Mouse (Mus musculus) kidney, postnatal 10 days (tissue): ENCODE data around the gene Armc8.

Source experiments
- DNase-seq: peaks from one replicate; pipeline ENCODE4 v3.0.0; 2021; ENCODE audit warnings: mixed read lengths

Gene Armc8

DNA sequence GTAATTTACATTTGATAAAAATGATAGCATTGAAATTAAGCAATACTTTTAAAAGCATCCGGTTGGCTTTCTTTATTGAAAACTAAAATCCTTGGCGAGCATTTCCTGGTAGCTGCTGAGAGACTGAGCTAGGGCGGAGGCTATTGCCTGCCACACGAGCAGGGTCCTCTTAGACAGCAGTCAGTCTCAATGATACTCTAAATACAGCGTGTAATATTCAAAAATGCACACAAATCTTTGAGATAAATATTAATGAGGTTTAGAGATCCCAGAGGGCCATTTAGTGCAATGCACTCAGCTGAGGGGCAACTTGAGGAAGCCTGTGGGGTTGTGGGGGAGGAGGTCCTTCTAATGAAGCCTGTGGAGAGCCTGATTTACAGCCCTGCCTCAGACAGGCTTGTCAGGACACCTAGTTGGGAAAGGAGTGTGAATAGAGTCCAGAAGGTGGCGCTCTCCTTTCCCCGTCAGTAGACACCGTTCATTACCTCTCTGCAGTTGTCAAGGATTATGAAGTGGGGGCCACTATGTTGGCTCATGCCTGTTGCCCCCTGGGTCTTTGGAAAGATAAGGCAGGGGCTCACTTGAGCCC lies 124.0 kb downstream of the Armc8 start:
- peak; percentile 42 for DNase-seq

DNA sequence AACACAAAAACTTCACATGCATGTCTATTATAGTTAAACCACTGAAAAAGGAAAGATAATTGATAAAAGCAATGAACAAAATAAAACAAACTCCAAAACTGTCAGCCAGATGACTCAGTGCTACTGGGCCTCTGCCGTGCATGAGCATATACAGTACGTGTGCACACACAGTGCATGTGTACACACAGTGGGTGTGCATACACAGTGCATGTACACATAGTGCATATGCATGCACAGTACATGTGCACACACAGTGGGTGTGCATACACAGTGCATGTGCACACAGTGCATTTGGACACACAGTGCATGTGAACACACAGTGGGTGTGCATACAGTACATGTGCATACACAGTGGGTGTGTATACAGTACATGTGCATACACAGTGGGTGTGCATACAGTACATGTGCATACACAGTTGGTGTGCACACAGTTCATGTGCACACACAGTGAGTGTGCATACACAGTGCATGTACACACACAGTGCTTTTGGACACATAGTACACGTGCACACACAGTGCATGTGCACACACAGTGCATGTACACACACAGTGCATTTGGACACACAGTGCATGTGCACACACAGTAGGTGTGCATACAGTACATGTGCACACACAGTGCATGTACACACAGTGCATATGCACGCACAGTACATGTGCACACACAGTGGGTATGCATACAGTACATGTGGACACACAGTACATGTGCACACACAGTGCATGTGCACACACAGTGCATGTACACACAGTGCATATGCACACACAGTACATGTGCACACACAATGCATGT lies 126.9 kb downstream of the Armc8 start:
- DNase-seq = no peak

DNA sequence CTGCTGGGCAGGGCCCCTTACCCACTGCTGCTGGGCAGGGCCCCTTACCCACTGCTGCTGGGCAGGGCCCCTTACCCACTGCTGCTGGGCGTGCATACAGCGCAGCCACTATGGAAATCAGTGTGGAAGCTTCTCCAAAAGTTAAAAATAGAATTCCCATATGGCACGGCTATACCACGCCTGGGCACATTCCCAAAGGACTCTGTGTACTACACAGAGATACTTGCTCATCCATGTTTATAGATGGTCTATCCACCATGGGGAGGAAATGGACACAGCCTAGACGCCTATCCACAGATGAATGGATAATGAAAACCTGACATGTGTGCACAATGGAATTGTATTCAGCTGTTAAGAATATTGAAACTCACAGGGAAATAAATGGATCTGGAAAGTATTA lies 127.8 kb downstream of the Armc8 start:
- no peak for DNase-seq

- DNase-seq = no peak
Observed at GRCm38 (mm10) chr9:99439064-99439463, 129.6 kb downstream of the Armc8 start.

- DNase-seq = no peak
Observed at GRCm38 (mm10) chr9:99437781-99438565, 130.7 kb downstream of the Armc8 start.

DNA sequence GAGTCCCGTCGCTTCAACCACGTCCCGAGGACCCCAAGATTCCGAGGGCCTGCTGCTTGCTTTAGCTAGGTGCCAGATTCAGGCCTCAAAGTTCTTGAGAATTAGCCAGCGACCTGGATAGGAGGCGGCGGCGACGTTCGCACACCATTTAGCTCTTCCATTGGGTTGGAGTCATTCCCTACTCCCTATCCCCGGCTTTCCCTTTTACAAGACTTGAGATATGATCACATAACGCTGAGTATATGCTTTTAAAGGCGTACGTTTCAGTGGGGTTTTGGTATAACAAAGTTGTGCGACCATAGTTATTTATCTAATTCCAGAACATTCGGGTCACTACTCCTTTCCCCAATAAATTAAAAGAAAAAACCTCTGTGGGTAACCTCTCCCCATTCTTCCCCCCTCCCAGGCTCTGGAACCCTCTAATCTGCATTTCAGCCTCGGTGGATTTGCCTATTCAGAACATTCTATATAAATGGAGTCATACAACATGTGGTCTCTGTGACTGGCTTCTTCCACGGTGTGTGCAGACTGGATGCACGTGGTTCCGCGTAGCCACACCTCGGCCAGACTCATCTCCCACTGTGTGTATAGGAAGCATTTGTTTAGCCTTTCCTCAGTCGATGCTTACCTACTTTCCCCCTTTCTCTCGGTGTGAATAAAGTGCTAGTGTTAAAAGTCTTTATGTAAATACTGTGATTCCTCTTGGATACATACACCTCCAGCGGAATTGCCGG lies 131.5 kb downstream of the Armc8 start, which contains the start of gene Mras:
Gene Mras, minus strand, starts transcription at position 351 of the 734 bp plus-strand sequence.
- no peak for DNase-seq

- peak; percentile 87 for DNase-seq
Observed at GRCm38 (mm10) chr9:99436182-99437030, 132.3 kb downstream of the Armc8 start.

- DNase-seq = peak; percentile 67
Observed at GRCm38 (mm10) chr9:99435619-99436181, 133.0 kb downstream of the Armc8 start.

GRCm38 (mm10) chr9:99434892-99435618 lies 133.6 kb downstream of the Armc8 start:
- peak; percentile 32 for DNase-seq

- DNase-seq = no peak
Observed at GRCm38 (mm10) chr9:99432478-99432877, 136.2 kb downstream of the Armc8 start.

DNA sequence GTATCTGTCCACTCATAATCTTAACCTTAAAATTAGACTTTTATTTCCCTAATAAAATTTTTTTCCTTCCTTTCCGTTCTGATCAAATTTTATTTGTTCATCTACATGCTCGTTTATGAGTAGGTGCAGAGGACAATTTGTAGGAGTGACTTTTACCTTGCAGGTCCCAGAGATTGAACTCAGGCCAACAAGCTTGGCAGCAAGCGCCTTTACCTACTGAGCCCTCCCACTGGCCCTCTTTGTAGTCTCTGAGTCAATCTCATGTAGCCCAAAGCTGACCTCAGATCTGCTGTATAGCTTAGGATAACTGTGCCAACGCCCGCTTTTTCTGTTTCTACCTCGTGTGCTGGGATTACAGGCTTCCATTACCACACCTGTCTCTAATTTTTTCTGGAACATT lies 136.7 kb downstream of the Armc8 start:
- no peak for DNase-seq

- DNase-seq = no peak
Observed at GRCm38 (mm10) chr9:99431346-99431745, 137.4 kb downstream of the Armc8 start.

GRCm38 (mm10) chr9:99430806-99431205 lies 137.9 kb downstream of the Armc8 start:
- no peak for DNase-seq

- no peak for DNase-seq
Observed at GRCm38 (mm10) chr9:99429845-99430244, 138.9 kb downstream of the Armc8 start.

GRCm38 (mm10) chr9:99428601-99429331 lies 139.9 kb downstream of the Armc8 start:
- DNase-seq = no peak
